Mouse (Mus musculus) cerebellum, adult 2 months (tissue): ENCODE measurements at regions not wholly inside any gene's neighbourhood (a gene's known extent, or its start where the extent isn't known, plus 50 kb on each side); places are given as distances from the start of the nearest gene placed in this dataset.

Experiments used
- CTCF ChIP-seq: fragments of 200-500 bp; IDR thresholded peaks from 2 replicates; pipeline ENCODE4 v1.5.1; 2011; ENCODE audit warnings: low read depth, mild to moderate bottlenecking, control low read depth, low read length, moderate library complexity, borderline replicate concordance; ENCODE audit not compliant: insufficient read depth
- POLR2A ChIP-seq: fragments of 200-500 bp; IDR thresholded peaks from 2 replicates; pipeline ENCODE4 v1.6.1; 2011; ENCODE audit warnings: low read length, control low read depth, borderline replicate concordance; ENCODE audit not compliant: insufficient read depth

DNA sequence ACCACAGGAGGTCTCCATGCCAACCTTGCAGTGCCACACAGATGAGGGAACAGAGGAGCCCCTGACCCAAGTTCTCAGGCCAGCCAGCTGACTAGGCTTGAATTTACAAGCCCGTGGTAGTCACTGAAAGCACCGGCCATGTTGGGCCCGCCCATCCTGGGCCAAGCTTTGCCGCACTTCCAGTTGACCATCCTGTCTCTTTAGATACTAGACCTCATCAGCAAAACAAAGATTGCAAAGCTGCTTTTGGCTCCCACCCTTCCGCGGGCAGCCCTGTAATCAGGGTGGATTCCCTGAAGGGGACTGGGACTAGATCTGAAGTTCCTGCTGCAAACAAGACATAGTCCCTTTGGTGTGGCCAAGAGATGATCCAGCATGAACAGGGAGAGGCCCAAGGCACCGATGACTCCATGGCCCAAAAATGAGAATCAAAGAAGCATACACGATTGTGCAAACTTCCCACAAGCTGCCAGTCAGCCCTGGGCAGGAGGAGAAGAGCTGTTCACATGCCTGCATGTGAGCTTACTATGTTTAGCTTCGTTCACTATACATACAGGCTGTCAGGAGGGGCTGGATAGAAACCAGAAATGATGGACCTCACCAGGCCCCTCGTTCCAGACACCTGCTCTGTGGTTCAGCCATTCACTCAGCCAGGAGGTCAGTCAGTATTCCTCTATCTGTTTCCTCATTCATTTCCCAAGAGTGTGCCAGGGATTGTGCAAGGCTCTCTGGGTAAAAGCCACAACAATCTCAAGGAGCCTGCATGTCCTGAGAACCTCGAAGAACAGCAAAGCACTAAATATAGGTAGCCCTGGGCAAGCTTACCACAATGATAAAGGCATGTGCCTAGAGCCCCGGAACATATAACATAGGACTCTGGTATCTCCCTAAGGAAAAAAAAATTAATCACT is 122.0 kb downstream of the Inhbb start:
- TF ChIP-seq POLR2A (no peak), CTCF (no peak)
